Mouse (Mus musculus) MN1 (cell line): ENCODE results near the gene Frmd4b.

Source experiments
- DNase-seq: peaks from one replicate; pipeline ENCODE4 v3.0.0-alpha.2; 2016; ENCODE audit warnings: low spot score

Frmd4b gene

GRCm38 (mm10) chr6:97617266-97617743, at the start of gene Frmd4b:
Frmd4b (minus strand) TSS chr6:97617541.
- peak; percentile 84 for DNase-seq

DNA sequence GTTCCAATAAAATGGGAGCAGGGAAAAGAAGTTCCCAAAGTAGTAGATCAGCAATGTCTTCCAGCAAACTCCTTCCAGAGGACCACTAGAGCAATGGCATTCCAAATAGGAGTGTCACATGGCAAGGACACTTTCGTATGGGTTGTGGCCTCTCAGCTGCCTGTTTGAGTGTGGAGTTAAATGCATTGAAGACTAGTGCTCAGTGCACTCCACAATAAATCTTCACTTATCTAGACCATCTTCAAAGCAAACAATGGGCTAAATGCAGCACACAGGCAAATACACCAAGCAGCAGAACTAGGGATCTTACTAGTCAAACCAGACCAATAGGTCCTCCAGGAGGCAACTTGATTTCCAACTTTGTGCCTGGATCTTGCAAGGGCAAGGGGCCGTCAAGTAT, 49.1 kb upstream of the Frmd4b start:
- DNase-seq, result no peak

DNA sequence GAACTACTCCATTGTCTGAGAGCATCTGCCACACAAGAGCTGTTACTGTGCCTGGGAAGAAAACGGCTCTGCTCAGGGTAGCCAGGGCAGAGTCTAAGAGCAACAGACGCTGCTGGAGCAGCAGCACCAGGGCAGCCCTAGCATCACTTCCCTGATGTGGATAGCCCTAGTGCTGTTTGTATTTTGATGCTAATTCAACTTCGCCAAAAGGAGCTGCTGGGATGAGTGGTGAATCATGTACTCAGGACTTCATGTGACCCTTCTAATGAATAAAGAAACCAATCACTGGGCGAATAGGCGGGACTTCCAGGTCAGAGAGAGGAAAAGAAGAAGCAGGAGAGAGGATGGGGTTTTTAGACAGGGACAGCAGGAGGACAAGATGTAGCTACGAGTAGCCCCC, 41.6 kb upstream of the Frmd4b start:
- no peak for DNase-seq

DNA sequence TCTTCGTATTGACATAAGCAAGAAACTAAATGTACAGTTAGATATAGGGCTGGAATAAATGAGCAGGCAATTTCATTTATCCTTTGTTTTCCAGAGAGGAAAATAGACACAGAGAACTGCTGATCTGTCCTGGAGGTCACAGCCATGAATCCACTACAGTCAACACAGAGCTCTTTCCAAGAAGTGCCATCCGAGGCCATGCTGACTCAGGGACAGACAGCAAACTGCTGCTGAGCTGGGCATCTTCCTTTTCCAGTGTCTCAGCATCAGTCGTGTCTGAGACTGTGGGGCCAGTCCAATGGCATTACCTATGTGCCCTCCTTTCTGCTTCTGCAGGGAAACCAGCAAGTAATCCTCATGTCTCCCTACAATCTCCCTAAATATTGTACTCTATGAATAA, 38.6 kb upstream of the Frmd4b start:
- no peak for DNase-seq

DNA sequence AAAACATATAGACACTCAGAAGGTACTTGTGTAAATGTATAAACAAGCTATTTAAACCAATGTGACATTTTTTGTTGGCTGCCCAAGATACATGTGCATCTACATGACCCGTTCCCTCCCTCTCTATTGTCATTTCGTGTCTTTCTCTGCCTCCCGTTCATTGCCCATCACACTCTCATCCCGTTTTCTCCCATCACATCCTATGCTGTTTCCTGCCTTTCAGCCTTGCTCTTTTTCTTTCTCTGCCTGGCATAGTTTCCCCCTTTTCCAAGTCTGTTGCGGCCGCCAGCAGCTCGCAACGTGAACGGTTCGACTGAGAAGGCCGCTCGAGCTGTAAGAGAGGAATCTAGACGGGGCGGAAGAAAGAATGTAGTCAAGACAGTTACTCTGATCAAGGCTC, 30.2 kb upstream of the Frmd4b start:
- no peak for DNase-seq

DNA sequence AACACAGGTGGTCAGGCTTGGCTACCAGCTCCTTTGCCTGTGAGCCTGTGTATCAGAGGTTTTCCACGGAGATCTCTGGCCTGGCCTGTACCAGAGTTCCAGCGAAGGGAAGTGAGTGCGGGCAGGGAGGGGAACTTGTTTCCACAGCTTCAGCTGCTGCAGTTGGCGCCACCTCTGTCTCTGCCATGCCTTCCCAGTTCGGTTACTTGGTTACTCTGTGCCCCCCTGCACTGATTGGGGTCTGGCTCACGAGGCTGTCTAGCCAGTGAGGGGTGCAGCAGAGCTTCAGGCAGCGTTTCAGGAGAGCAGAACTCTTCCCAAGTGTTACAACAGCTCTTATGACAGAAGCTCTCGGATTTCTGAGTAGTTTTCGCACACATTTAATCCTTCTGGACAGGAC, 6.0 kb upstream of the Frmd4b start:
- no peak for DNase-seq

GRCm38 (mm10) chr6:97622236-97622635, 4.9 kb upstream of the Frmd4b start:
- DNase-seq, result no peak

DNA sequence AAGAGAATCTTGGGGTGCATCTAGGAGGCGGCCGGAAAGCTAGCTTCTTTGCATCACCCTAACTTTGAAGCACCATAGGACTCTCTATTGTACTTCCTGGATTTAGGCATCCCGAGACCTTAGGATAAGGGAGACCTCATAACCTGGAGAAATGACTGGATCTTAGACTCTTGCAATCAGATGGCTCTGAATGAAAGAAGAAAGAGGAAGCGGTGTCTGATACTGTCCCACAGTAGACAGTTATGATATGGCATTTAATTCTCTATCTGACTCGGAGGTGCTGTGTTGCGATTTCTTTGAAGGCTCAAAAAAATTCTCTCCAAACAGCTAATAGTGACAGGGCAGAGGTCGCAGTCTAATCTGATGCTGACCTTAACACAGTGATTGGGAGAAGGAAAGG, 433 bp upstream of the Frmd4b start:
- DNase-seq, result no peak

GRCm38 (mm10) chr6:97616658-97617265, 579 bp downstream of the Frmd4b start:
- DNase-seq, result peak; percentile 76

DNA sequence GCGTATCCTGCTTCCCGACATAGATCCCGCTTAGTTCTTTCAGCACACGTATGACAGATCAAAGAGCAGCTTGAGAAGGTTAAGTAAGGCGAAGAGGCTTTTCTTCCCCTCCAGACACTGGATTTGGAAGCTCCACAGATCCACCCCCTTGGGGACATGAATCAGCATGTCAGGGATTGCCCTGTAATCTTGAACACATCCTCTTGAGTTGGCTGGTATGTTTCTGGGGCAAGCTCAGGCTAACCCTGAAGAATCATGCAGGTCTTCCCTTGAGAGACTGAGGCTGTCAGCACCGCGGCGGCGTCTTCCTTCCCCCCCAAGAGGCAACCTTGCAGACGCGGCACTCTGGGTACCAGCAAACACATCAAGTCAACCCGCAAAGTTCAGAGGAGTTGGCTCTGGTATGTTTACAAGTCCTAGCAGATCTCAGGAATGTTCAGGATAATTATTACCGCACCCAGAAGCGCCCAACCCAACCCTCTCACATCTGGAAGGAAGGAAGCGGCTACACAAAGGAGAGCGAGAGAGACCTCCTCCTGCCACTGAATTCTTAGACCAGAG, 1.4 kb downstream of the Frmd4b start:
- peak; percentile 46 for DNase-seq

DNA sequence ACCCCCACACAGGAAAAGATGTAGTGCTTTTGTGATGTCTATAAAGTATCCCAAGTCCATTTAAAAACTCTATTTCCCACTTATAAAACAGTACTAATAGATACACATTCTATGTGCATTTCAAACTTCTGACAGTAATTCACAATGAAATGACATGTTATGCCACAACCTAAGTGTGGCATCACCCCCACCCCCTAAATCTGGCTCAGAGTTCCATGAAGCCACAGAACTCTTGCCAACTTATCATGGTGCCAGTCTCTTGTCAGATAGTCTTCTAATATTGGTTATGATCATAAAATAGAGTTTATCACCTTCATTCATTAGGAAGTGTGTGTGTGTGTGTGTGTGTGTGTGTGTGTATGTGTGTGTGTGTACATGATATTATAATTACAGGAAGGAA, 3.2 kb downstream of the Frmd4b start:
- no peak for DNase-seq

GRCm38 (mm10) chr6:97612861-97613260, 4.5 kb downstream of the Frmd4b start:
- no peak for DNase-seq

DNA sequence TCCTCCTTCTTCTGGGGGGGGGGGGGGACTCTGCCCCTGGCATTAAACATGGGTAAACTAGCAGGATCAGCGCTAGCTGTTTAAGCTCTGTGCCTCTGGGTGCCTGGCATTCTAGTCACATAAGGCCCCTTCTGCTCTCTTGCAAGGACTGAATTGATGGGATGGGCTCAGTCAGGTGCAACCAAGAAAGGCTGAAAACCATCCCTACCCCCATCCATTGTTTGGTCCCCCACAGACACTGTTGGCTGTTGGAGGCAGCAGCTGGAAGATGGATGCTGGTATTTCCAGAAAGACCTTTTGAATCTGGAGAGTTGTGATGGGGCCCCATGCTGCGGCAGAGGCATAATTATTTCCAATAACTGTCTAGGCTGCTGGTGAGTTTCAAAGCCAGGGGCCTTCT, 7.3 kb downstream of the Frmd4b start:
- DNase-seq, result no peak

DNA sequence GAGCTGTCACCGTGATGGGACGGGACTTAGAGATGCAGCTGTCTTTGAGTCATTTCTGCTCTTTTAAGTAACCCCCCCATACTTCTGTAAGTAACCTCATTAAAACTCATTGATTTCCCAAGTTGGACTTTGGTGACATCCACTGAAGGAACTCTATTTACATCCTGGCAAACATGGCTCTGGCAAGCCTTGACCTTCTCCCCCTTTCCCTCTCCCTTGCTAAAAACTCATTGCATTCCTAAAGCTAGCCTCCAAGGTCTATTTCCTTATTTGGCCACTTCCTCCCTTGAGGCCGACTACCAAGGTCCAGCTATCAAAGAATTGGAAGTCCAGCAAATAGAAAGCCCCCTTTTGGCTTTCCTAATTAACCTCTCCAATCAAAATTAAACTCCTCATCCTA, 9.7 kb downstream of the Frmd4b start:
- no peak for DNase-seq

DNA sequence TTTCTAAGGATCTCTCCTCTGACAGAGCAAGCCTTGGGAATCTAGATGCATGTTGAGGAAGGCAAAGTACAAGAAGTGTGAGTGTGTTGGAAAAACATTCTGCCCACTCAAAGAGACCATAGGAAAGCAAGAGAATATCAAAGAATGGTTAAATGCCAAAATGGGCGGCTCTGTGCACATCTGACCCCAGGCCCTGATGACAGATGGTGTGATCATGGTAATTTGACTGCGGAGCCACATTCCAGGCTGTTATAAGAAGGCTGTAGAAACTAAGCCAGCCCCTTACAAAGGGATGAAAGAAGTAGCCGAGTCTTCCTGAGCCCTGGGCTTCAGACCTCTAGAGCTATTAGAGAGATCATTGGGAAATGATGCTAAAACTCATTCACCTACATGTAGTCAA, 22.1 kb downstream of the Frmd4b start:
- no peak for DNase-seq

DNA sequence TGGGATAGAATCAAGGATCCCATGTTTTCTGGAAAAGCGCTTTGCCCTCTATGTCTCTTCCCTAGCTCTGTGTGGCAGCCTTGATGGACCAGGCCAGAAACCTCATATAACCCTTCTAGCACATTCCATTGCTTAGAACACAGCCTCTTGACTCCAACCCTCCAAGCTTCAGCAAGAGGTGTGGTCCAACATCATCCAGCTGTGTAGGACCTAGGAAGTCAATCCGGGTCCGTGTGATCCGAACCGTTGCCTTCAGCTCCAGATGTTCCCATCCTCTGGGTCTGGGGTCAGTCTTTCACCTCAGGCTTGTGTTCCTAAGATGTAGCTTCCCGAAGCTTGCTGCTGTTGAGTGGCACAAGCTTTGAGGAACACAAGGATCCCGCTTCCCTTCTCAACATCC, 22.8 kb downstream of the Frmd4b start:
- DNase-seq, result no peak

DNA sequence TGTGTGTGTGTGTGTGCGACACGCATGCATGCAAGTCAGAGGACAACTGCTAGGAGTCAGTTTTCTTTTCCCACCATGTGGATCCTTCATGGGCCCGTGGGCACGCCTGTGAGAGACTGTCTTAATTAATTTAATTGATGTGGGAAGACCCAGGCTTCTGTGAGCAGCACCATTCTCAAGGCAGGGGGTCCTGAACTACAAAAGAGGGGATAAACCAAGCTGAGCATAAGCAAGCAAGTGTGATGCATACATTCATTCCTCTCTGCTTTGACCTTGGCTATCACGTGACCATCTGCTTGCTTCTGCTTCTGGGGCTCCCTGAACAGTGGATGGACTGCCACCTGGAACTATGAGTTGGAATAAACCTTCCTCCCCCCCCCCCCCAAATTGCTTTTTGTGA, 27.1 kb downstream of the Frmd4b start:
- DNase-seq, result no peak

- no peak for DNase-seq
Observed at GRCm38 (mm10) chr6:97589581-97589980, 27.8 kb downstream of the Frmd4b start.

GRCm38 (mm10) chr6:97589031-97589430, 28.3 kb downstream of the Frmd4b start:
- no peak for DNase-seq

DNA sequence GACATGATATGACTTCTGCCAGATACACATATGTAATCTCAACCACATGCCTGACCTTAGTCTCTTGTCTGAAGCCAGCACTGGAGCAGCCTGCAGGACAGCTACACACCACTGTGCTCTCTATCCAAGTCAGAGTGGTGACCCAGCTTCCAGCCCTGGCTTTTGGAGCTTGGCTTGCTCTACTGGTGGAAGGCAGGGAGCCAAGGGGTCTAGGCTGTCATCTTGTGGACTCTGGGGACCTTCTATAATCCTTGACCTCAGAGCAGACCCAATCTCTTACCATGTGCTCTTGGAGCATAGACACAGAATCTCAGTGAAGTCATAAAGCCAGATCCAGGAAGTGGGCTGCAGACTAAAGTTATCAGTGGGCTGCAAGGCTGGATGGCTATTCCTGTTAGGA, 30.7 kb downstream of the Frmd4b start:
- no peak for DNase-seq

- peak; percentile 35 for DNase-seq
Observed at GRCm38 (mm10) chr6:97586024-97586423, 31.3 kb downstream of the Frmd4b start.

GRCm38 (mm10) chr6:97582748-97583147, 34.6 kb downstream of the Frmd4b start:
- DNase-seq, result no peak

DNA sequence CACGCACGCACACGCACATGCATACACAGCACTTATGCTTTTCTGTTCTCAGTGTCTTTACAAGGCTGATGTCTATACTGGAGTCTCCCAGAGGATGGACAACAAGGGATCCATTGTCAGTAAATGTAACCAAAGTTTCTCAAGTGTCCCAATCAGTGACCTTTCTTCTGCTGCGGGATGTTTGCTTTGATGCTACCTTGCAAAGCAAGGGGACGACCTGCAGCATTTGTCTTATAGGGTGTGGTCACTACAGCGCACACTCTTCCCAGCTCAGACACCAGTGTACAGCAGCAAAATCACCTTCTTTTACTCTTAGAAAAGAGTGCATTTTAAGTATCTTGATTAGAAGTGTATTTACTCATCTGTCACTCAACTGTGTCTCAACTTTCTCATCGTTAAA, 35.4 kb downstream of the Frmd4b start:
- no peak for DNase-seq

DNA sequence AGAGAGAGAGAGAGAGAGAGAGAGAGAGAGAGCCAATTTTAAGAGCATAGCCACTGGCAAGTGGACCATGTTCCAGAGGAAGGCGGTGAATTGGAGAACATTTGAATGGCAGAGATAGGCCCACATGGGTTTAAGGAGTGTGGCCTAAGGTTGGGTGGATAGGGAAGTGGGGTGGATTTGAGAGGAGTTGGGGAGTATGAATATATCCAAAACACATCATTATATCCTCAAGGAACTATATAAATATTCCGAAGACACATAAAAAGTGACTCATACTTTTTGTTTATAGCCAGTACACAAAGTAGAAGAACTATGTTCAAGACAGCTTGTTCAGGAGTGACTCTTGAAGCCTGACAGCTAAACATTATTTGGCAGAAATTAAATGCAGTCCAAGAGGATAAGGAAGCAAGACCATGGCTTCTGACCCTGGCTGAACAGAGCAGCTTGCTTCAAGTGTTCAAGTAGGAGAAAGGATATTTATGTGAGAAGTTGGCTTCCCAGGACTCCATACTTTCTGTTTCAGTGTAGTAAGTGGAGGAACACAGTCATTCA, 36.8 kb downstream of the Frmd4b start:
- DNase-seq, result no peak
